Mouse (Mus musculus) liver, adult 2 months (tissue): ENCODE measurements at regions not wholly inside any gene's neighbourhood (a gene's known extent, or its start where the extent isn't known, plus 50 kb on each side); places are given as distances from the start of the nearest gene placed in this dataset.
"Not testable (repeated sequence)": the region's sequence is repeated elsewhere in the genome, so short reads cannot be mapped to it uniquely, and the experiment has no call there.

Experiments used
- DNase-seq: peaks from one replicate; pipeline ENCODE4 v3.0.0-alpha.2; 2011; ENCODE audit warnings: low read depth, low spot score; ENCODE audit errors: extremely low read depth
- H3K27ac ChIP-seq: fragments of 200-500 bp; replicated peaks from 2 replicates; pipeline ENCODE4 v1.5.1; 2012; ENCODE audit warnings: low read depth, mild to moderate bottlenecking, control low read depth, inconsistent platforms, low read length; ENCODE audit not compliant: insufficient read depth
- H3K27me3 ChIP-seq: fragments of 200-500 bp; 2 replicates; pipeline ENCODE4 v1.6.1; 2012; ENCODE audit warnings: mild to moderate bottlenecking, moderate library complexity, low read length, inconsistent platforms; ENCODE audit not compliant: control insufficient read depth, insufficient read depth
- H3K36me3 ChIP-seq: fragments of 200-500 bp; 2 replicates; pipeline ENCODE4 v1.6.1; 2012; ENCODE audit warnings: low read length, inconsistent platforms; ENCODE audit not compliant: control insufficient read depth, insufficient read depth
- H3K4me1 ChIP-seq: fragments of 200-500 bp; 2 replicates; pipeline ENCODE4 v1.6.1; 2011; ENCODE audit warnings: low read length; ENCODE audit not compliant: control insufficient read depth, insufficient read depth
- H3K4me3 ChIP-seq: fragments of 200-500 bp; 2 replicates; pipeline ENCODE4 v1.5.1; 2011; ENCODE audit warnings: low read depth, mild to moderate bottlenecking, control low read depth, low read length, moderate library complexity; ENCODE audit not compliant: insufficient read depth
- H3K79me2 ChIP-seq: fragments of 200-500 bp; 2 replicates; pipeline ENCODE4 v1.6.1; 2012; ENCODE audit warnings: inconsistent platforms, mild to moderate bottlenecking, low read length, moderate library complexity; ENCODE audit not compliant: control insufficient read depth, insufficient read depth
- H3K9ac ChIP-seq: fragments of 200-500 bp; 2 replicates; pipeline ENCODE4 v1.6.1; 2012; ENCODE audit warnings: low read depth, mild to moderate bottlenecking, control low read depth, inconsistent platforms, low read length
- CTCF ChIP-seq: fragments of 200-500 bp; IDR thresholded peaks from 2 replicates; pipeline ENCODE4 v1.5.1; 2011; ENCODE audit warnings: low read depth, low read length, control low read depth
- POLR2A ChIP-seq: fragments of 200-500 bp; IDR thresholded peaks from 2 replicates; pipeline ENCODE4 v1.6.1; 2011; ENCODE audit warnings: low read length, control low read depth; ENCODE audit not compliant: insufficient read depth; ENCODE audit errors: extremely low read depth
- WGBS: fragments of 180-500 bp; shearing (Covaris S2); methylation state at CpG from one replicate; pipeline ENCODE4 v1.1.7; 2018; 5-methylcytosine and 5-hydroxymethylcytosine counted together

DNA sequence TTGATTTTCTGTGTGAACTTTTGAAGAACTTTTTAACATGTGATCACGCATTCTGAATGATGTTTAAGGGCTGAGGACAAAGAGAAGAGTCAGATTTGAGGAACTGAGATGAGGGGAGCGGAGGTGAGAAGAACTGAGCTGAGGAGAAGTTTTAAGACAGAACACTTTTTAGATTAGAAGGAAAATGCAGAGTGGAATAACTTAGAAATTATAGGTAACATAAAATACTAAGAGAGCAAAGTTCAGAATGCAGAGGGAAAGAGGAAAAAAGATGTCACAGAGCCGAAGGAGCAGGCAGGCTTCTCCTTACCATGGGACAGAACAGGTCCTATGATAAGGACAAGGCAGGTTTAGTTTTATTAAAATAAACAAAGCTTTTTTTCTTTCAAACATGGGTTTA, 73.7 kb upstream of the Cwc22 start:
- TF ChIP-seq POLR2A, result no peak
- no peak for TF ChIP-seq CTCF
- Histone ChIP-seq H3K9ac (no peak overlapping the region), H3K27ac (no peak overlapping the region), H3K4me3 (no peak overlapping the region), H3K79me2 (no peaks in the 10 kb centered on the region), H3K36me3 (no peaks in the 10 kb centered on the region), H3K27me3 (no peaks in the 10 kb centered on the region), H3K4me1 (no peaks in the 10 kb centered on the region)
- DNase-seq, result no peak
- WGBS, result 88% methylated on average over 3 of the region's 3 CpGs

DNA sequence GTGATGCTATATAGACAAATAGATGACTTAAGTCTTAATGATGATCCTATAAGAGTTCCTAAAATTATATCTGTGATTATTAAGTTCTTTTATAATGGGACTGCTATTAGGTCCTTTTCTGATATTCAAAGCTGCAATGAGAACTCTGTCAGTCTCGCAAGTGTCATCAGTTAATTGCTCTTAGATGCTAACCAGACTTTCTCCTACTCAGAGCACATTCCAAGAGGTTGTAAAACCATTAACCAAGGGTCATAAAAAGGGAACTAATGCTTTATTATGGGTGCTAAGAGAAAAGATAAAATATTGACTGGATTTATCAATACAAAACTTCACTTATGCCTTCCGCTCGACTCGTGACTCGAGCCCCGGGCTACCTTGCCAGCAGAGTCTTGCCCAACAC, 66.3 kb upstream of the Cwc22 start:
- not testable (repeated sequence) for H3K79me2 ChIP-seq, H3K27me3 ChIP-seq, H3K9ac ChIP-seq, H3K27ac ChIP-seq, H3K36me3 ChIP-seq, H3K4me3 ChIP-seq, DNase-seq, H3K4me1 ChIP-seq
- 96% methylated on average over 6 of the region's 6 CpGs for WGBS

- Histone ChIP-seq H3K4me1 (no peaks in the 10 kb centered on the region), H3K9ac (no peak overlapping the region), H3K4me3 (no peak overlapping the region), H3K27me3 (no peaks in the 10 kb centered on the region), H3K79me2 (no peaks in the 10 kb centered on the region), H3K27ac (no peak overlapping the region), H3K36me3 (no peaks in the 10 kb centered on the region)
- WGBS, result 86% methylated on average over 2 of the region's 2 CpGs
- no peak for TF ChIP-seq POLR2A
- TF ChIP-seq CTCF, result no peak
- no peak for DNase-seq
These were observed 65.6 kb upstream of the Cwc22 start for GRCm38 (mm10) chr2:78011821-78012220.

DNA sequence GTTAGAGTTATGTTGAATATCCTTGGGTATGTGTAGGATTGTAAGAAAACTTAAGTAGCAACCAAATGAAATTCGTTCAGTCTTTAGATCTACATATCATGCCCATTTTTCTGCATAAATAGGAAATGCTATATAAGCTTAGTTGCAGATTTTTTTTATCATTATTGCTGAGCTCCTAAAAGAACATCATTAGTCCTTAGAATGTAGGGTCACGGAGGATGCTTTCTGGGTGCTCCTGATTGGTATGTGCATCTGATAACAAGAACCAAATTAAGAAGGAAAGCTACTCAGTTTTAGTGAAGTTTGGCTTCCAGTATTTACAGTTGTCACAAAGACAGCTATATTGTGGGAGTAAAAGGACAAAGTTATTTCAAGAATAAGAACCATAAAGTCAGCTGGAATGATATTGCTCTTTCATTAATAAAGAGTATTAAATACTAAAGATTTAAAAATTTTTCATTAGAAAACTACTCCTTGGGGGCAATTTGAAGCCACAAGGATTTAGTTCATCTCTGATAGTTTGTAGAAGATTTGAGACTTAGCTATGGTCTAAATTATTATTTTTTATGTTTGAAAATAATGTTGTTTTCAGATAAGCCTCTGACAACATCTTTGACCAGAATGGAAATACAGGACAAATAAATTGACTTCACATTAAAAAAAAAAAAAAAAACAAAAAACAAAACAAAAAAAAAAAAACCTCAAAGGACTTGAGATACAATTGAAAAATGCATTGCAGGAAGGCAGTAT, 65.1 kb upstream of the Cwc22 start:
- DNase-seq, result no peak
- no peaks in the 10 kb centered on the region for H3K27me3 ChIP-seq
- H3K4me3 ChIP-seq, result no peak overlapping the region
- H3K27ac ChIP-seq, result no peak overlapping the region
- TF ChIP-seq CTCF (no peak), POLR2A (no peak)
- no peaks in the 10 kb centered on the region for H3K36me3 ChIP-seq
- no peak overlapping the region for H3K9ac ChIP-seq
- 80% methylated on average over 2 of the region's 2 CpGs for WGBS
- H3K4me1 ChIP-seq, result no peaks in the 10 kb centered on the region
- H3K79me2 ChIP-seq, result no peaks in the 10 kb centered on the region

GRCm38 (mm10) chr2:78010066-78010690, 64.0 kb upstream of the Cwc22 start:
- no peak for DNase-seq
- H3K79me2 ChIP-seq, result no peaks in the 10 kb centered on the region
- no peak overlapping the region for H3K9ac ChIP-seq
- no peaks in the 10 kb centered on the region for H3K36me3 ChIP-seq
- TF ChIP-seq CTCF (no peak), POLR2A (no peak)
- no peaks in the 10 kb centered on the region for H3K4me1 ChIP-seq
- no peak overlapping the region for H3K27ac ChIP-seq
- H3K4me3 ChIP-seq, result no peak overlapping the region
- no peaks in the 10 kb centered on the region for H3K27me3 ChIP-seq
- WGBS, result 87% methylated on average over 5 of the region's 5 CpGs

DNA sequence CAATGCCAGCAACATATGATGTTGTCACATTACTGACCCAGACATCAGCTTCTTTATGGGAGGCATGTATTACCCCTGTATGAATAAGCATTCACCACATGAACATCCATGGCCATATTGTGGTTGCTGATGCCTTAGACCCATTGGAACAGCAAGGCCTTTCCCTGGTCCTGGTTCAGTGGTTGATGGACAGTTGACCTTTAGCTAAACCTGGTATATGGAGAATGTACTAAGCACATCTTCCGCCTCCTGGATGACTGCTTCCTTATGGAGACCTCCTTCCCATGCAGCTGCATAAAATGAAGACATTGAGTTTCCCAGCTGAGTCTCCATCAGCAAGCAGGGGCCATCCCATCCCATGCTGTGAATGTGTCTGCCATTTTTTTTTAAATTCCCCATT, 61.9 kb upstream of the Cwc22 start:
- TF ChIP-seq CTCF, result no peak
- no peak for TF ChIP-seq POLR2A
- Histone ChIP-seq H3K4me3 (no peak overlapping the region), H3K27ac (no peak overlapping the region), H3K9ac (no peak overlapping the region), H3K4me1 (no peaks in the 10 kb centered on the region), H3K36me3 (no peaks in the 10 kb centered on the region), H3K27me3 (no peaks in the 10 kb centered on the region), H3K79me2 (no peaks in the 10 kb centered on the region)
- WGBS, result 89% methylated on average over 1 of the region's 1 CpGs
- DNase-seq, result no peak
